Mouse (Mus musculus): ENCODE data around the gene Krt222. TPM values are rescaled to one million over a fixed set of nuclear protein-coding genes. Genes with fewer than 3 reads are reported as not detected.
"Not testable (repeated sequence)": the region's sequence is repeated elsewhere in the genome, so short reads cannot be mapped to it uniquely, and the experiment has no call there.

The Krt222 gene
- total RNA-seq (2021) = 1.4 and 2.4 TPM in 2 replicates
- long read RNA-seq, partial matches to known transcripts = 1 of 3 reads
- long read RNA-seq, other reads (novel, unspliced or antisense) = 0 of 3 reads

GRCm38 (mm10) chr11:99243820-99244374 is at the start of gene Krt222:
TSS of gene Krt222 (minus strand) at chr11:99244085.
- DNase-seq = no peak

- DNase-seq = peak; percentile 34
These were observed 49.0 kb upstream of the Krt222 start for GRCm38 (mm10) chr11:99292846-99293245.

GRCm38 (mm10) chr11:99284833-99285312 is 41.0 kb upstream of the Krt222 start, which contains the start of gene Krt24:
TSS of gene Krt24 (minus strand) at chr11:99285262.
- no peak for DNase-seq

GRCm38 (mm10) chr11:99284011-99284410 is 40.1 kb upstream of the Krt222 start:
- DNase-seq = no peak

- no peak for DNase-seq
These were observed 39.4 kb upstream of the Krt222 start for GRCm38 (mm10) chr11:99283334-99283733.

GRCm38 (mm10) chr11:99281116-99281515 is 37.2 kb upstream of the Krt222 start:
- DNase-seq = no peak

- DNase-seq = no peak
These were observed 36.1 kb upstream of the Krt222 start for GRCm38 (mm10) chr11:99279986-99280385.

GRCm38 (mm10) chr11:99276786-99277185 is 32.9 kb upstream of the Krt222 start:
- no peak for DNase-seq

- no peak for DNase-seq
These were observed 31.7 kb upstream of the Krt222 start for GRCm38 (mm10) chr11:99275624-99276023.

- no peak for DNase-seq
These were observed 28.8 kb upstream of the Krt222 start for GRCm38 (mm10) chr11:99272721-99273120.

GRCm38 (mm10) chr11:99269192-99269591 is 25.3 kb upstream of the Krt222 start:
- DNase-seq = no peak

GRCm38 (mm10) chr11:99265796-99266195 is 21.9 kb upstream of the Krt222 start:
- no peak for DNase-seq

GRCm38 (mm10) chr11:99265220-99265619 is 21.3 kb upstream of the Krt222 start:
- DNase-seq = no peak

- no peak for DNase-seq
These were observed 12.3 kb upstream of the Krt222 start for GRCm38 (mm10) chr11:99256213-99256612.

- no peak for DNase-seq
These were observed 11.4 kb upstream of the Krt222 start for GRCm38 (mm10) chr11:99255316-99255715.

- DNase-seq = no peak
These were observed 10.0 kb upstream of the Krt222 start for GRCm38 (mm10) chr11:99253893-99254292.

GRCm38 (mm10) chr11:99252671-99253070 is 8.8 kb upstream of the Krt222 start:
- no peak for DNase-seq

GRCm38 (mm10) chr11:99250666-99251065 is 6.8 kb upstream of the Krt222 start:
- DNase-seq = no peak

- DNase-seq = no peak
These were observed 6.4 kb upstream of the Krt222 start for GRCm38 (mm10) chr11:99250241-99250640.

- peak; percentile 17 for DNase-seq
These were observed 5.2 kb upstream of the Krt222 start for GRCm38 (mm10) chr11:99249115-99249514.

- DNase-seq = no peak
These were observed 4.0 kb upstream of the Krt222 start for GRCm38 (mm10) chr11:99247916-99248315.

GRCm38 (mm10) chr11:99244519-99244918 is 634 bp upstream of the Krt222 start:
- DNase-seq = not testable (repeated sequence)

- DNase-seq = no peak
These were observed 575 bp downstream of the Krt222 start for GRCm38 (mm10) chr11:99243200-99243819.

- no peak for DNase-seq
These were observed 1.8 kb downstream of the Krt222 start for GRCm38 (mm10) chr11:99242056-99242455.
